27 mouse cellular contexts compared by ENCODE assay signal in the genomic region with DNA sequence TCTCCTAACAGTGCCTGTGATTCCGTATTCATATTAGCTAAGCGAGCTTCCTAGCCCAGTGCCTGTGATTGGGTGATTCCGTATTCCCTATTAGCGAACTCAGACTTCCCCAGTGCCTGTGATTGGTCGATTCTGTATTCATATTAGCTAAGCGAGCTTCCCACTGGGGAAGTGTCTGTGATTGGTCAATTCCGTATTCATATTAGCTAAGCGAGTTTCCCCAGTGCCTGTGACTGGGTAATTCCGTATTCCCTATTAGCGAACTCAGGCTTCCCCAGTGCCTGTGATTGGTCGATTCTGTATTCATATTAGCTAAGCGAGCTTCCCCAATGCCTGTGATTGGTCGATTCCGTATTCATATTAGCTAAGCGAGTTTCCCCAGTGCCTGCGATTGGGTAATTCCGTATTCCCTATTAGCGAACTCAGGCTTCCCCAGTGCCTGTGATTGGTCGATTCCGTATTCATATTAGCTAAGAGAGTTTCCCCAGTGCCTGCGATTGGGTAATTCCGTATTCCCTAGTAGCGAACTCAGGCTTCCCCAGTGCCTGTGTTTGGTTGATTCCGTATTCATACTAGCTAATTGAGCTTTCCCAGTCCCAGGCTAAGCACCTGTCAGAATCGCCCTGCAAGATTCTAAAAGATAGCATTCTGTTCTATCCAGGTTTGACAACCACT.
"Had no signal": no experiment of that assay in that cellular context is flagged by ENCODE, and none has a peak within 500 bp of the region (broad histone marks: within the 10 kb centered on the region; RNA-seq: fewer than 3 reads in every experiment).

No protein-coding gene starts in this region.

- H3K4me2 ChIP-seq: heart, embryonic 12.5 days; hindbrain, embryonic 12.5 days; hindbrain, embryonic 14.5 days; intestine, embryonic 15.5 days; limb, embryonic 12.5 days; liver, embryonic 11.5 days; liver, embryonic 13.5 days had no signal

- H3K9ac ChIP-seq: heart, embryonic 12.5 days; hindbrain, embryonic 12.5 days; hindbrain, embryonic 14.5 days; intestine, embryonic 15.5 days; limb, embryonic 12.5 days; liver, embryonic 13.5 days had no signal

- H3K4me3 ChIP-seq: gastrocnemius, adult 2 months; heart, embryonic 10.5 days; heart, embryonic 12.5 days; hindbrain, embryonic 10.5 days; hindbrain, embryonic 12.5 days; intestine, embryonic 15.5 days; layer of hippocampus, adult 2 months; limb, embryonic 10.5 days; limb, embryonic 12.5 days; liver, embryonic 13.5 days had no signal

- H3K9me3 ChIP-seq: heart, embryonic 10.5 days; heart, embryonic 12.5 days; hindbrain, embryonic 12.5 days; intestine, embryonic 15.5 days; limb, embryonic 10.5 days; limb, embryonic 12.5 days; liver, embryonic 13.5 days had no signal

- H3K27ac ChIP-seq: gastrocnemius, adult 2 months; heart, embryonic 10.5 days; hindbrain, embryonic 10.5 days; hindbrain, embryonic 12.5 days; hindbrain, embryonic 14.5 days; intestine, embryonic 15.5 days; layer of hippocampus, adult 2 months; limb, embryonic 10.5 days; limb, embryonic 12.5 days; liver, embryonic 13.5 days had no signal

- ATAC-seq: hindbrain, embryonic 16.5 days; inflammation-experienced regulatory T-cells, adult 6 months; intestine, embryonic 15.5 days had no signal

- DNase-seq: gastrocnemius, adult 2 months; gastrocnemius, postnatal 10 days; gastrocnemius, postnatal 25 days; heart, adult 18-20 months; heart, postnatal 10 days; heart, postnatal 4 days; kidney, adult 11 months; kidney, adult 8-10 months; kidney, postnatal 10 days; kidney, postnatal 25 days; kidney, postnatal 4 days; layer of hippocampus, adult 9-11 months; layer of hippocampus, postnatal 36 days; liver; liver, embryonic 13.5 days had no signal

- H3K27me3 ChIP-seq: heart, embryonic 12.5 days; hindbrain, embryonic 12.5 days; intestine, embryonic 15.5 days; limb, embryonic 12.5 days; liver, embryonic 13.5 days had no signal
